Mouse (Mus musculus): ENCODE results near the gene Fgf22.

GRCm38 (mm10) chr10:79807826-79808225 lies 53.0 kb downstream of the Fgf22 start:
- no peak for TF ChIP-seq CTCF (IDR thresholded peaks at IDR 0.05; ENCODE audit: low read depth, low read length)
- TF ChIP-seq GATA1 (IDR thresholded peaks at IDR 0.05; ENCODE audit: borderline replicate concordance, low read length), result no peak
- no peak for TF ChIP-seq TAL1 (conservative IDR thresholded peaks at IDR 0.05; ENCODE audit: low read depth, low read length)
